Mouse (Mus musculus) layer of hippocampus, postnatal 25 days (tissue): Measurements from ENCODE around the gene Rai14. TPM values are rescaled to one million over a fixed set of nuclear protein-coding genes. Genes with fewer than 3 reads are reported as not detected.

Experiments
- DNase-seq, 2 experiments: peaks; one replicate each; pipeline ENCODE4 v3.0.0; 2022; ENCODE audit warnings: mixed read lengths in 2 of 2, low spot score in 1 of 2; ENCODE audit errors: extremely low spot score in 1 of 2
- total RNA-seq, 2 experiments: library from RNA; stranded (reverse); gene quantifications; 2 replicates each; pipeline ENCODE4 v1.2.3; 2021

Rai14 gene
- total RNA-seq, 2 experiments from 2014 or later = 5.0 to 5.8 TPM

- DNase-seq = no peak
Measured at GRCm38 (mm10) chr15:10656146-10656545, 58.3 kb downstream of the Rai14 start.

GRCm38 (mm10) chr15:10655151-10655905 is 59.1 kb downstream of the Rai14 start:
- DNase-seq = no peak

GRCm38 (mm10) chr15:10654696-10655095 is 59.7 kb downstream of the Rai14 start:
- no peak for DNase-seq

- no peak for DNase-seq
Measured at GRCm38 (mm10) chr15:10652931-10653475, 61.4 kb downstream of the Rai14 start.

- no peak for DNase-seq
Measured at GRCm38 (mm10) chr15:10648372-10649109, 65.9 kb downstream of the Rai14 start.

- no peak for DNase-seq
Measured at GRCm38 (mm10) chr15:10646297-10646696, 68.1 kb downstream of the Rai14 start.

- DNase-seq = no peak
Measured at GRCm38 (mm10) chr15:10645101-10645500, 69.3 kb downstream of the Rai14 start.

- DNase-seq = no peak
Measured at GRCm38 (mm10) chr15:10643819-10644218, 70.6 kb downstream of the Rai14 start.

- DNase-seq = no peak
Measured at GRCm38 (mm10) chr15:10643224-10643623, 71.2 kb downstream of the Rai14 start.

- no peak for DNase-seq
Measured at GRCm38 (mm10) chr15:10642419-10642818, 72.0 kb downstream of the Rai14 start.

GRCm38 (mm10) chr15:10640721-10641120 is 73.7 kb downstream of the Rai14 start:
- DNase-seq = no peak

GRCm38 (mm10) chr15:10637251-10637793 is 77.1 kb downstream of the Rai14 start:
- DNase-seq = no peak

GRCm38 (mm10) chr15:10636844-10637243 is 77.6 kb downstream of the Rai14 start:
- DNase-seq = no peak

- DNase-seq = no peak
Measured at GRCm38 (mm10) chr15:10635121-10635520, 79.3 kb downstream of the Rai14 start.

- DNase-seq = no peak
Measured at GRCm38 (mm10) chr15:10634176-10634575, 80.2 kb downstream of the Rai14 start.

GRCm38 (mm10) chr15:10633381-10633780 is 81.0 kb downstream of the Rai14 start:
- DNase-seq = no peak

- DNase-seq = no peak
Measured at GRCm38 (mm10) chr15:10632581-10632980, 81.8 kb downstream of the Rai14 start.

- no peak for DNase-seq
Measured at GRCm38 (mm10) chr15:10632060-10632459, 82.4 kb downstream of the Rai14 start.

- no peak for DNase-seq
Measured at GRCm38 (mm10) chr15:10631541-10631940, 82.9 kb downstream of the Rai14 start.

GRCm38 (mm10) chr15:10628980-10629346 is 85.5 kb downstream of the Rai14 start:
- no peak for DNase-seq
